Mouse (Mus musculus) limb, embryonic 10.5 days (tissue): ENCODE measurements around the gene Cfap74. TPM values are rescaled to one million over a fixed set of nuclear protein-coding genes. Genes with fewer than 3 reads are reported as not detected.

ENCODE experiments used
- DNase-seq: peaks from one replicate; pipeline ENCODE4 v3.0.0-alpha.2; 2017; ENCODE audit warnings: low spot score
- H3K27ac ChIP-seq: fragments of 300-500 bp; sonication (generic); 2 replicates; pipeline ENCODE4 v1.5.1; 2016; ENCODE audit warnings: mild to moderate bottlenecking
- H3K27me3 ChIP-seq: fragments of 300-500 bp; sonication (generic); 2 replicates; pipeline ENCODE4 v1.6.1; 2016; ENCODE audit warnings: low read depth, mild to moderate bottlenecking; ENCODE audit not compliant: poor library complexity, severe bottlenecking
- H3K36me3 ChIP-seq: fragments of 300-500 bp; sonication (generic); 2 replicates; pipeline ENCODE4 v1.6.1; 2016; ENCODE audit warnings: mild to moderate bottlenecking, moderate library complexity
- H3K4me1 ChIP-seq: fragments of 300-500 bp; sonication (generic); 2 replicates; pipeline ENCODE4 v1.6.1; 2016
- H3K4me3 ChIP-seq: fragments of 300-500 bp; sonication (generic); 2 replicates; pipeline ENCODE4 v1.5.1; 2016; ENCODE audit warnings: mild to moderate bottlenecking, moderate library complexity
- H3K9me3 ChIP-seq: fragments of 300-500 bp; sonication (generic); replicated peaks from 2 replicates; pipeline ENCODE4 v1.6.1; 2016; ENCODE audit warnings: mild to moderate bottlenecking
- WGBS: fragments of 180-500 bp; shearing (Covaris S2); methylation state at CpG from one replicate; pipeline ENCODE4 v1.1.7; 2016; 5-methylcytosine and 5-hydroxymethylcytosine counted together
- polyA plus RNA-seq: library from polyadenylated mRNA; unstranded; fragments of >200 nt; fragmentation: Nextera tagmentation; extraction: Ambion mirVana; gene quantifications from 2 replicates; pipeline ENCODE4 v1.2.1, GENCODE M21; 2016

Gene Cfap74
- polyA plus RNA-seq: 6.4 and 7.9 TPM in 2 replicates

- WGBS: 1% methylated on average over 35 of the region's 35 CpGs
- Histone ChIP-seq H3K36me3 (no peaks in the 10 kb centered on the region), H3K27me3 (no peaks in the 10 kb centered on the region), H3K4me3 (peak within 1 kb of the TSS; percentile 72), H3K27ac (peak within 1 kb of the TSS; percentile 83), H3K9me3 (no peaks in the 10 kb centered on the region), H3K4me1 (peaks cover 17% of the 10 kb centered on the region)
- DNase-seq: peak; percentile 95
Observed at GRCm38 (mm10) chr4:155409058-155409776, at the start of gene Cfap74. TSS of gene Cfap74 (plus strand) at chr4:155409190.

- no peaks in the 10 kb centered on the region for H3K36me3 ChIP-seq
- no peaks in the 10 kb centered on the region for H3K9me3 ChIP-seq
- no peak for DNase-seq
- H3K27me3 ChIP-seq: peaks cover 70% of the 10 kb centered on the region
- 37% methylated on average over 12 of the region's 12 CpGs for WGBS
- H3K27ac ChIP-seq: no peak overlapping the region
- no peak overlapping the region for H3K4me3 ChIP-seq
- peaks cover 15% of the 10 kb centered on the region for H3K4me1 ChIP-seq
Observed at GRCm38 (mm10) chr4:155359560-155360464, 49.2 kb upstream of the Cfap74 start.

GRCm38 (mm10) chr4:155360856-155361255 lies 48.1 kb upstream of the Cfap74 start:
- H3K4me3 ChIP-seq: peak overlapping the region; percentile 54

GRCm38 (mm10) chr4:155361303-155361791 lies 47.6 kb upstream of the Cfap74 start, which contains the start of gene Prkcz:
TSS of gene Prkcz (minus strand) at chr4:155361361.
- WGBS: 1% methylated on average over 51 of the region's 51 CpGs
- H3K4me1 ChIP-seq: peaks cover 15% of the 10 kb centered on the region
- no peaks in the 10 kb centered on the region for H3K36me3 ChIP-seq
- peak; percentile 86 for DNase-seq
- H3K27ac ChIP-seq: peak within 1 kb of the TSS; percentile 50; the same call in 1 of the 2 replicates
- H3K9me3 ChIP-seq: no peaks in the 10 kb centered on the region
- peaks cover 84% of the 10 kb centered on the region for H3K27me3 ChIP-seq
- peak within 1 kb of the TSS; percentile 54 for H3K4me3 ChIP-seq

More at GRCm38 (mm10) chr4:155360856-155361255, 48.1 kb upstream of the Cfap74 start:
- peaks cover 15% of the 10 kb centered on the region for H3K4me1 ChIP-seq
- H3K27me3 ChIP-seq: peaks cover 80% of the 10 kb centered on the region
- no peaks in the 10 kb centered on the region for H3K9me3 ChIP-seq
- H3K27ac ChIP-seq: peak overlapping the region; percentile 50; the same call in 1 of the 2 replicates
- DNase-seq: no peak
- WGBS: under 1% methylated on average over 42 of the region's 42 CpGs
- no peaks in the 10 kb centered on the region for H3K36me3 ChIP-seq

GRCm38 (mm10) chr4:155362443-155362842 lies 46.5 kb upstream of the Cfap74 start:
- no peak for DNase-seq
- Histone ChIP-seq H3K36me3 (no peaks in the 10 kb centered on the region), H3K4me3 (0 out of 2 replicates have a peak overlapping the region, but pooled peaks have one; percentile 54), H3K9me3 (no peaks in the 10 kb centered on the region), H3K27me3 (peaks cover 95% of the 10 kb centered on the region), H3K27ac (no peak overlapping the region), H3K4me1 (peaks cover 15% of the 10 kb centered on the region)
- WGBS: 41% methylated on average over 5 of the region's 5 CpGs

- Histone ChIP-seq H3K27ac (no peak overlapping the region), H3K9me3 (no peaks in the 10 kb centered on the region), H3K4me3 (no peak overlapping the region), H3K27me3 (peaks cover 64% of the 10 kb centered on the region), H3K36me3 (no peaks in the 10 kb centered on the region), H3K4me1 (peaks cover 5% of the 10 kb centered on the region)
- DNase-seq: no peak
- WGBS: 67% methylated on average over 6 of the region's 6 CpGs
Observed at GRCm38 (mm10) chr4:155366784-155367183, 42.2 kb upstream of the Cfap74 start.

GRCm38 (mm10) chr4:155367739-155368138 lies 41.3 kb upstream of the Cfap74 start:
- Histone ChIP-seq H3K27me3 (peaks cover 55% of the 10 kb centered on the region), H3K9me3 (no peaks in the 10 kb centered on the region)
- 90% methylated on average over 9 of the region's 9 CpGs for WGBS

GRCm38 (mm10) chr4:155368684-155369083 lies 40.3 kb upstream of the Cfap74 start:
- Histone ChIP-seq H3K4me3 (no peak overlapping the region), H3K9me3 (no peaks in the 10 kb centered on the region), H3K27me3 (peaks cover 45% of the 10 kb centered on the region), H3K36me3 (no peaks in the 10 kb centered on the region), H3K27ac (no peak overlapping the region), H3K4me1 (no peaks in the 10 kb centered on the region)
- peak; percentile 82 for DNase-seq
- WGBS: 30% methylated on average over 12 of the region's 12 CpGs

More at GRCm38 (mm10) chr4:155367739-155368138, 41.3 kb upstream of the Cfap74 start:
- H3K4me3 ChIP-seq: no peak overlapping the region
- no peak for DNase-seq
- H3K36me3 ChIP-seq: no peaks in the 10 kb centered on the region
- no peaks in the 10 kb centered on the region for H3K4me1 ChIP-seq
- no peak overlapping the region for H3K27ac ChIP-seq

- Histone ChIP-seq H3K4me3 (no peak overlapping the region), H3K4me1 (no peaks in the 10 kb centered on the region), H3K27me3 (peaks cover 23% of the 10 kb centered on the region), H3K9me3 (no peaks in the 10 kb centered on the region), H3K27ac (no peak overlapping the region), H3K36me3 (no peaks in the 10 kb centered on the region)
- 90% methylated on average over 15 of the region's 15 CpGs for WGBS
- DNase-seq: no peak
Observed at GRCm38 (mm10) chr4:155370737-155371715, 38.0 kb upstream of the Cfap74 start.

- no peak overlapping the region for H3K4me3 ChIP-seq
- H3K4me1 ChIP-seq: no peaks in the 10 kb centered on the region
- no peak for DNase-seq
- 79% methylated on average over 5 of the region's 5 CpGs for WGBS
- H3K9me3 ChIP-seq: no peaks in the 10 kb centered on the region
- H3K27ac ChIP-seq: no peak overlapping the region
- H3K27me3 ChIP-seq: peaks cover 16% of the 10 kb centered on the region
- no peaks in the 10 kb centered on the region for H3K36me3 ChIP-seq
Observed at GRCm38 (mm10) chr4:155371797-155372735, 36.9 kb upstream of the Cfap74 start.

- Histone ChIP-seq H3K27ac (no peak overlapping the region), H3K36me3 (no peaks in the 10 kb centered on the region), H3K27me3 (peaks cover 21% of the 10 kb centered on the region; the same call in 1 of the 2 replicates), H3K9me3 (no peaks in the 10 kb centered on the region), H3K4me3 (no peak overlapping the region), H3K4me1 (peaks cover 5% of the 10 kb centered on the region; the same call in 1 of the 2 replicates)
- DNase-seq: no peak
- 50% methylated on average over 7 of the region's 7 CpGs for WGBS
Observed at GRCm38 (mm10) chr4:155381974-155382373, 27.0 kb upstream of the Cfap74 start.
